Mouse (Mus musculus): ENCODE data around the gene Coro2a.

- TF ChIP-seq POLR2A (IDR thresholded peaks at IDR 0.05; ENCODE audit: borderline replicate concordance, control insufficient read depth, low read depth, low read length): no peak
- no peak for TF ChIP-seq CTCF (IDR thresholded peaks at IDR 0.05; ENCODE audit: control insufficient read depth, insufficient read depth, low read length)
These were observed 30.3 kb downstream of the Coro2a start for GRCm38 (mm10) chr4:46571744-46572143.

Measured in bone marrow, adult 2 months (tissue).